Mouse (Mus musculus): ENCODE measurements around the gene Synj1. TPM values are rescaled to one million over a fixed set of nuclear protein-coding genes. Genes with fewer than 3 reads are reported as not detected.

The Synj1 gene
- total RNA-seq, 2 experiments from 2014 or later, result 231 to 243 TPM

- intact Hi-C loops (cut with DNase I), result no loop called here
- no peak for DNase-seq (ENCODE audit: extremely low spot score in 1 of 2, low spot score in 2 of 2)
Observed at GRCm38 (mm10) chr16:90963231-90963630, 47.9 kb downstream of the Synj1 start.

DNA sequence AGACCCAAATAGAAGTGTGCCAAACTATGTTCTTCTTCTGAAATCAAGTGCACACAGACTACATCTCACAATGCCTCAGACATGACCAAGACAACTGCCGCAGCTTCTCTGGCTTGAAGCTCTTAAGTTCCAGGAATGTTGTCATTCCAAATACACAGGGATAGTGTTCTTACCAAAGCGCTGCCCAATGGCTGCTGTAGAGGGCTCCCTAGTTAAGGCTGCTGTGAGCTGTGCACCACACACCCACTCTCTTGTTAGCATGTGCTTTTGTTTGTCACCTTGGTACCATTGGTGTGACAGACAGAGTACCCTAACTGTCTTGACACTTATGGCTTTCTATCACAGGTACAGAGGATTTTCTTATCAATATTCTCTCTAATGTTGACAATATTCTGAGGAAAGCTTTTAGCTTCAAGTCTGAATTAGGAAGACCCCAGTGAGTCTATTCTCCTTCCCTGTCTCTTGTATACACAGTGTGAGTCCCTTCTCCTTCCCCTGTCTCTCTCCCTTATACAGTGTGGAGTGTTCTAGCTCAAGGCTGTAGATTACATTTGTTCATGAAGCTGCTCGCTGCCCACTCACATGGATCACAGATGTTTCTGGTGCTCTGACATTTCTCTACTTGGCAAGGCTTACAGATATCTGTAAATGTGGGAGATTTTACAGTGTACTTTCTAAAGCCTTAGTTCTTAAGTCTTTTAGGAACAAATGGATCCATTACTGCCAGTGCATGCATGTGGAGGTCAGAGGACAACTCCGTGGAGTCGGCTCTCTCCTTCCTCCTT, 52.6 kb downstream of the Synj1 start:
- intact Hi-C loops (cut with DNase I), result loop anchor here (10.0 kb wide), 1 partner anchor 56 kb away; the partner anchor contains the start of gene Synj1
- no peak for DNase-seq (ENCODE audit: extremely low spot score in 1 of 2, low spot score in 2 of 2)

DNA sequence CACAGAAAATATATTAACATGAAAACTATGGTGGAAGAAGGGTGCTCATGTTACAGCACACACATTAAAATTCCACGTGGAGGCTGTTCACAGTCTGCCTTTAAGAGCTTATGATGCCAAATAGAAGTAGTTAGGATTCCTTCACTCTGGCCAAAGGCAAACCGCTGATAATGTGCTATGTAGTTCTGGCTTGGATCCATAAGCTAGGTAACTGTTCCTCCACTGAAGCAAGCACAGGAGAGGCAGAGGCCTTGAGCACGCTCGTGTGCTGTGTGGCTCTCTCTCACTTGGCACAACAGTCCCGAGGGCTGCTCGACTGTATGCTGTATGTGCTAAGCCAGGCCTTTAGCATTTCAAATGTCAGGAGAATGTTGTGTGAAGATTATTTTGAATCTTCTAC, 55.6 kb downstream of the Synj1 start:
- intact Hi-C loops (cut with DNase I), result loop anchor here (10.0 kb wide), 1 partner anchor 59 kb away; the partner anchor contains the start of gene Synj1
- no peak for DNase-seq (ENCODE audit: extremely low spot score in 1 of 2, low spot score in 2 of 2)

- no peak for DNase-seq (ENCODE audit: extremely low spot score in 1 of 2, low spot score in 2 of 2)
- intact Hi-C loops (cut with DNase I), result loop anchor here (10.0 kb wide), 1 partner anchor 61 kb away; the partner anchor contains the start of gene Synj1
Observed at GRCm38 (mm10) chr16:90953770-90954169, 57.3 kb downstream of the Synj1 start.

- intact Hi-C loops (cut with DNase I), result loop anchor here (10.0 kb wide), 1 partner anchor 62 kb away; the partner anchor contains the start of gene Synj1
- DNase-seq (ENCODE audit: extremely low spot score in 1 of 2, low spot score in 2 of 2), result no peak
Observed at GRCm38 (mm10) chr16:90953147-90953546, 58.0 kb downstream of the Synj1 start.

DNA sequence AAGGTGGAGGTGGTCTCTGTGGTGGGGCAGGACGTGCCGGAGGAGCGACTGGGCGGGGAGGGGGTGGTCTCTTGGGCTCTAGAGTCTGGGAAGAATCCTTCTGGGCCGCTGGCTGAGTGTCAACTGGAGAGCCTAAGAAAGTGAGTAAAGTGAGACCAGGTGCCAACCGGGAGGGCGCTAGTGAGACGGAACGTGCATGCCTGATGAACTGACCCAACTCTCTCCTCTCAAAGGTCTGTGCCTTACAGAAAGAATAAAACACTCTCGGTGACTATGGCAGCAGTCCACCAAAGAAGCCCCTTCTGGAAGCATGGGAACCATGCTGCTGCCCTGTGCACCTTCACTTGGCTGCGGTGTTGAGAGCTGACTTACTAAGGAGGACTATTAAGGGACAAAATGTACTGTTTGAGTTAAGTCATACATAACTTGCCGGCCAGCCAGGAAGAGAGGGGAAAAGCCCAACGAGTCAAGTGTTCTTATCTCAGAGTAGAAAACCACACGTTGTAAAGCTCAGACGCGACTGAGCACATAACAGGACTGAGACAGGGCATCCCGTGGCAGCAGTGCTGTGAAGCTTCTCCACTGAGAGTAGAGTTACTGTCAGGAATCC, 60.6 kb downstream of the Synj1 start:
- intact Hi-C loops (cut with DNase I), result loop anchor here (10.0 kb wide), 1 partner anchor 64 kb away; the partner anchor contains the start of gene Synj1
- DNase-seq (ENCODE audit: extremely low spot score in 1 of 2, low spot score in 2 of 2), result no peak

- intact Hi-C loops (cut with DNase I), result no loop called here
- DNase-seq (ENCODE audit: extremely low spot score in 1 of 2, low spot score in 2 of 2), result no peak
Observed at GRCm38 (mm10) chr16:90946977-90947376, 64.1 kb downstream of the Synj1 start.

DNA sequence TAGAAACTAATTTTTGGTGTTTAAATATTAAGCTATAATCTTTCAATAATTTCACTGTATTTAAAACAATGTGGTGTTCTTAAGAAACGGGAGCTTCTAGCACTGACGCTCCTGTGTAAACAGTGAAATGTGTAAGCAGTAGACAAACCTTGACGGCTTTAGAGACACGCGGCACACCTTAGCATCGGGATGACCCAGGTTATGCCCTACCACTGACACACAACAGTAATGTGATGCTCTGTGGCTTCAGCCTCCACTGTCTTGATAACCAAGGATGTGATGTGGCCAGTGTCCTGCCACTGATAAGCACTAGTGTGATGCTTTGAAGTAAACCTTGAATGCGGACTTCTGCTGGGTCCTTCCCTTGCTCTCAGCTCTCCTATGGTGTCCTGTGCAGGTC, 69.9 kb downstream of the Synj1 start:
- DNase-seq (ENCODE audit: extremely low spot score in 1 of 2, low spot score in 2 of 2), result no peak
- intact Hi-C loops (cut with DNase I), result loop anchor here (5.0 kb wide), 1 partner anchor 36 kb away; no protein-coding TSS in a partner anchor

GRCm38 (mm10) chr16:90934687-90935328, 76.3 kb downstream of the Synj1 start, which contains the start of gene Cfap298:
Gene Cfap298, minus strand, starts transcription at chr16:90935114.
- intact Hi-C loops (cut with DNase I), result no loop called here
- DNase-seq (ENCODE audit: extremely low spot score in 1 of 2, low spot score in 2 of 2), result peak; percentile 93 to 96

DNA sequence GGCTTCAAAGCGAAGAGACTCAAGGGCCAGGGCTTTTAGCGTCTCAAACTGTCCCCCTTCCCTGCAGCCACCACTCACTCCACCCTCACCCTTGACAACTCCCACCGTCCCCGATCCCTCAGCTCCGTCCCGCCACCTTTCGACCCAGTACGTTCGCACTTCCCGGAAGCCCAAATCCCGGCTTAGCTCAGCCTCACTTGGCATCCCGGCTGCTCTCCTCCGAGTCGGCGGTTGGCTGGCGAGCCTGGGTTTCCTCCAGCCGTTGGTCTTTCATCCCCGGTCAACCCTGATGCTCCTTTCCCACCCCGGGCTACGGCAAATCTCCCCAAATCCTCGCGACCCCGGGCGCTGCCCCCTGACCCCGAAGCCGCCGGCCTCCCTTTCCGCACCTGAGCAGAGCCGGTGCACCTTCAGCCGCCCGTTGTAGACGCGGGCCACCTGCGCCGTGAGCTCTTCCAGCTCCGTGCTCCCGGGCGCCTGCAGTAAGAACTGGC, 76.9 kb downstream of the Synj1 start:
- DNase-seq (ENCODE audit: extremely low spot score in 1 of 2, low spot score in 2 of 2), result peak; percentile 47 to 83
- intact Hi-C loops (cut with DNase I), result no loop called here

DNA sequence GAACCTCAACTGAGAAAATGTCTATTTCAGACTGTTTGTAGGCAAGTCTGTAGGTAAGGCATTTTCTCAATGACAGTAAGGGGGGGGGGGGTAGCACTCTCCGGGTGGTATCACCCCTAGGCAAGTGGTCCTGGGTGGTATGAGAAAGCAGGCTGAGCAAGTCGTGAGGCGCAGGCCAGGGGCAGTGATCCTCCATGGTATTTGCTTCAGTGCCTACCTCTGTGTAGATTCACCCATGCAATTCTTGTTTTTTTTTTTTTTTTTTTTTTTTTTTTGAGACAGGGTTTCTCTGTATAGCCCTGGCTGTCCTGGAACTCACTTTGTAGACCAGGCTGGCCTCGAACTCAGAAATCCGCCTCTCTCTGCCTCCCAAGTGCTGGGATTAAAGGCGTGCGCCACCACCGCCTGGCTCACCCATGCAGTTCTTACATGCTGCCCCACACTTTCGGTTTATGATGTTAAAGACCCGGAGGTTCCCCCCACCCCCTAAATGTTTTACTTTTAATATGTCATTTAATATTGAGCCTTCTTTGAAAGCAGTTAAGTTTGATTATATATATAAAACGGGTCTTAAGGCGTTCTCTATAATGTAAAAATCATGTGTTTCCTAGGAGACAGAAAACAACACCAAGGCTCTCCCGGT, 77.5 kb downstream of the Synj1 start:
- intact Hi-C loops (cut with DNase I), result no loop called here
- DNase-seq (ENCODE audit: extremely low spot score in 1 of 2, low spot score in 2 of 2), result no peak

DNA sequence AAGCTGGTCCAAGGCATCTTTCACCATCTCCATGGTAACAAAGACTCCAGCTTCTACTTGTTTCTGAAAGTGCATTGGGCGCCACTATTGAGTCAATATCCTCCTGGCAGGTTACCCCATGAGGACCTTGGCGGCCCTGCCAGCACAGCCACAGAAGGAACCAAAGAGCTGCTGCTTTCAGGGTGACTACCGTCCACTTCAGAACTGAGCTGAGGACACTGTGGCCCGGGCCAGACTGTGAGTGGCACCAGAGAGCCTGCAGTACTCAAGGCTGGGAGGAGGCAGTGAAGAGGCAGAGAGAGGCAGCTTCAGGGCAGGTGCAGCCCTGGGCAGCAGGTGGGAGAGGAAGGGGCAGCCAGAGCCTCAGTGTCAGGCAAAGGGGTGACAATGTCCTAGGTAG, 83.7 kb downstream of the Synj1 start:
- intact Hi-C loops (cut with DNase I), result loop anchor here (5.0 kb wide), 2 partner anchors 95 to 615 kb away; no protein-coding TSS in a partner anchor
- no peak for DNase-seq (ENCODE audit: extremely low spot score in 1 of 2, low spot score in 2 of 2)

- DNase-seq (ENCODE audit: extremely low spot score in 1 of 2, low spot score in 2 of 2), result peak; percentile 57 to 75
- intact Hi-C loops (cut with DNase I), result loop anchor here (5.0 kb wide), 2 partner anchors 93 to 613 kb away; no protein-coding TSS in a partner anchor
Observed at GRCm38 (mm10) chr16:90925461-90925860, 85.6 kb downstream of the Synj1 start.

- intact Hi-C loops (cut with DNase I), result loop anchor here (5.0 kb wide), 2 partner anchors 92 to 612 kb away; no protein-coding TSS in a partner anchor
Observed at GRCm38 (mm10) chr16:90924606-90925370, 86.3 kb downstream of the Synj1 start.

DNA sequence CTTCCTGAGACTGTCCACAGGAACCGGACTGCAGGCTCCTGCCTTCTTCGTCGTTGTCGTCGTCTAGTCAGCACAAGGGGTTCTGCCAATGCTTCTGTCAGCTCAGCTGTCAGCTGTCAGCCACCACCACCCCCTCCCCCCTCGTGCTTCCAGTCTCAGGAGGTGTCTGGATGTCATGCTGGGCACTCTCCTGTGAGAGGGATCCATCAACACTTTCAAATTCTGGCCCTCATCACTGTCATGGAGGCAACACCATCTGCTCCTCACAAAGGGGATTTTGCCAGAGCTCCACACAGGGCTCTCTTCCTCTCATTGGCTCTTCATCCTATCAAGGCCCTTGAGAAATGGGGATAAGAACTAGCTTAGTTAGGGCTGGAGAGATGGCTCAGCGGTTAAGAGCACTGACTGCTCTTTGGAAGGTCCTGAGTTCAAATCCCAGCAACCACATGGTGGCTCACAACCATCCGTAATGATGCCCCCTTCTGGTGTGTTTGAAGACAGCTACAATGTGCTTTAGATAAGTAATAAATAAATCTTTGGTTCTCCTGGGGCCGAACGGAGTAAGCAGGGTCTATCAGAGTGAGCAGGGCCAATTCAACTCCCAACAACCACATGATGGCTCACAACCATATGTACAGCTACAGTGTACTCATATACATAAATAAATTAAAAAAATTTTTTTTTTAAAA, 89.5 kb downstream of the Synj1 start:
- intact Hi-C loops (cut with DNase I), result no loop called here
- DNase-seq (ENCODE audit: extremely low spot score in 1 of 2, low spot score in 2 of 2), result peak in 1 of 2 experiments; percentile 46

More at GRCm38 (mm10) chr16:90924606-90925370, 86.3 kb downstream of the Synj1 start:
- peak in 1 of 2 experiments; percentile 71 for DNase-seq (ENCODE audit: extremely low spot score in 1 of 2, low spot score in 2 of 2)

GRCm38 (mm10) chr16:90917156-90917555, 94.0 kb downstream of the Synj1 start:
- intact Hi-C loops (cut with DNase I), result no loop called here
- no peak for DNase-seq (ENCODE audit: extremely low spot score in 1 of 2, low spot score in 2 of 2)

DNA sequence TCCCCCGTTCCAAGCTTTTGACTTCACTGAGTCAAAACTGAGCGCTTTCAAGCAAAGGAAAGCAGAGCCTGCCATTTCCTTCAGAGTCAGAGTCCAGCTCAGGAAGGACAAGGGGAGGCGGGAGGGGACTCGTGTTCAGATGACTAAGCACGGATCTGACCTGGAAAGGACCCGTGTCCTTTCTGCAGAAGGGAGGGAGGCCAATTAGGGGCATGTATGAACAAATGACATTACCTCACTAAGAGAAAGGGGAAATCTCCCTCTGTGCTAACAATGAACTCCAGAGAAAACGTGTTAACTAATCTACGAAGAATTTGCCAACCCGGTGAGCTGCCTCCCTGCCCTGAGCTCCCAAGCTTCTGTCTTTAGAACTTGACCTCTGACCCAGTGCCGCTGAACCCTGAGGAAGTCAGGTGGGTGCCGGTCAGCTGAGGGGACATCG, 95.0 kb downstream of the Synj1 start:
- intact Hi-C loops (cut with DNase I), result no loop called here
- no peak for DNase-seq (ENCODE audit: extremely low spot score in 1 of 2, low spot score in 2 of 2)

Data from left cerebral cortex, postnatal 10 days (tissue).